Mouse (Mus musculus) CH12.LX (cell line): ENCODE data around the gene Top3b.
A peak's percentile ranks its signal among the peaks of the same experiment; 100 is the strongest.

Experiments
- CHD1 ChIP-seq: IDR thresholded peaks from 2 replicates; pipeline ENCODE4 v1.6.1; 2012; ENCODE audit warnings: low read depth, low read length, improper control_type of control experiment, inconsistent platforms
- CTCF ChIP-seq, 2 experiments: IDR thresholded peaks in 1 of 2; conservative IDR thresholded peaks in 1 of 2; 2 replicates each; pipeline ENCODE4 v1.5.1; 2011 to 2012; ENCODE audit warnings: low read depth in 2 of 2, low read length in 2 of 2, improper control_type of control experiment in 1 of 2, inconsistent platforms in 1 of 2, mild to moderate bottlenecking in 1 of 2, moderate library complexity in 1 of 2
- E2F4 ChIP-seq: IDR thresholded peaks from 2 replicates; pipeline ENCODE4 v1.6.1; 2011; ENCODE audit warnings: low read depth, low read length, improper control_type of control experiment; ENCODE audit not compliant: insufficient replicate concordance
- KAT2A ChIP-seq: IDR thresholded peaks from 2 replicates; pipeline ENCODE4 v1.6.1; 2012; ENCODE audit warnings: low read length, improper control_type of control experiment, inconsistent platforms; ENCODE audit not compliant: insufficient replicate concordance
- MXI1 ChIP-seq: IDR thresholded peaks from 2 replicates; pipeline ENCODE4 v1.6.1; 2011; ENCODE audit warnings: mild to moderate bottlenecking, low read depth, low read length, improper control_type of control experiment
- POLR2A ChIP-seq: IDR thresholded peaks from 2 replicates; pipeline ENCODE4 v1.6.1; 2011; ENCODE audit warnings: low read depth, mild to moderate bottlenecking, improper control_type of control experiment, low read length

GRCm38 (mm10) chr16:16849196-16849595 is 21.3 kb upstream of the Top3b start:
- TF ChIP-seq CTCF (conservative IDR thresholded peaks at IDR 0.05 in 1 of 2, IDR thresholded peaks at IDR 0.05 in 1 of 2; ENCODE audit: low read depth in 2 of 2, low read length in 2 of 2): peak in 1 of 2 experiments; percentile 30; a peak in 1 of 4 replicates
- no peak for TF ChIP-seq POLR2A
- TF ChIP-seq KAT2A: no peak
- no peak for TF ChIP-seq CHD1
- TF ChIP-seq MXI1: no peak
- no peak for TF ChIP-seq E2F4
